Mouse (Mus musculus) layer of hippocampus, adult 2 months (tissue): ENCODE results near the gene Podxl. TPM values are rescaled to one million over a fixed set of nuclear protein-coding genes. Genes with fewer than 3 reads are reported as not detected.

Experiments
- DNase-seq, 2 experiments: peaks; one replicate each; pipeline ENCODE4 v3.0.0; 2022; ENCODE audit warnings: low spot score in 2 of 2
- H3K27ac ChIP-seq: fragments of 200-600 bp; 2 replicates; pipeline ENCODE4 v1.8.1; 2022
- H3K4me3 ChIP-seq: fragments of 200-600 bp; 2 replicates; pipeline ENCODE4 v1.8.1; 2022; ENCODE audit warnings: mild to moderate bottlenecking
- CTCF ChIP-seq: fragments of 200-600 bp; conservative IDR thresholded peaks from 2 replicates; pipeline ENCODE4 v1.8.1; 2022; ENCODE audit warnings: antibody characterized with exemption, mild to moderate bottlenecking, moderate library complexity
- long read RNA-seq, 2 experiments: library from polyadenylated mRNA; stranded (forward); transcript quantifications; one replicate each; pipeline ENCODE4 v2.0.0; 2021; ENCODE audit warnings: borderline mapping rate in 2 of 2
- total RNA-seq, 2 experiments: library from RNA; stranded (reverse); gene quantifications; 2 replicates each; pipeline ENCODE4 v1.2.3; 2021

Podxl gene
- total RNA-seq = 10 to 100 TPM; 16.8 to 18.9 TPM
- long read RNA-seq, experiment 1, full-length matches to known transcripts = 3 of 8 reads
- long read RNA-seq, experiment 1, partial matches to known transcripts = 0 of 8 reads
- long read RNA-seq, experiment 1, other reads (novel, unspliced or antisense) = 5 of 8 reads
- long read RNA-seq, experiment 2, full-length matches to known transcripts = 3 of 7 reads
- long read RNA-seq, experiment 2, partial matches to known transcripts = 2 of 7 reads
- long read RNA-seq, experiment 2, other reads (novel, unspliced or antisense) = 2 of 7 reads

GRCm38 (mm10) chr6:31563235-31564181 lies at the start of gene Podxl:
Gene Podxl (minus strand): TSS chr6:31563981.
- Histone ChIP-seq H3K27ac (peak within 1 kb of the TSS; percentile 83), H3K4me3 (peak within 1 kb of the TSS; percentile 66)
- TF ChIP-seq CTCF = no peak
- DNase-seq = peak; percentile 32 to 58

GRCm38 (mm10) chr6:31612560-31613270 lies 48.9 kb upstream of the Podxl start:
- DNase-seq = no peak

GRCm38 (mm10) chr6:31606429-31606828 lies 42.6 kb upstream of the Podxl start:
- Histone ChIP-seq H3K4me3 (no peak overlapping the region), H3K27ac (no peak overlapping the region)
- TF ChIP-seq CTCF = no peak
- DNase-seq = no peak

More at GRCm38 (mm10) chr6:31612560-31613270, 48.9 kb upstream of the Podxl start:
- no peak overlapping the region for H3K4me3 ChIP-seq
- TF ChIP-seq CTCF = no peak
- H3K27ac ChIP-seq = no peak overlapping the region

GRCm38 (mm10) chr6:31604629-31605265 lies 41.0 kb upstream of the Podxl start:
- DNase-seq = peak in 1 of 2 experiments; percentile 9

GRCm38 (mm10) chr6:31602489-31602888 lies 38.7 kb upstream of the Podxl start:
- DNase-seq = no peak
- Histone ChIP-seq H3K4me3 (no peak overlapping the region), H3K27ac (no peak overlapping the region)
- no peak for TF ChIP-seq CTCF

More at GRCm38 (mm10) chr6:31604629-31605265, 41.0 kb upstream of the Podxl start:
- Histone ChIP-seq H3K27ac (no peak overlapping the region), H3K4me3 (no peak overlapping the region)
- no peak for TF ChIP-seq CTCF

- TF ChIP-seq CTCF = no peak
- Histone ChIP-seq H3K4me3 (no peak overlapping the region), H3K27ac (no peak overlapping the region)
- DNase-seq = no peak
Observed at GRCm38 (mm10) chr6:31601131-31601530, 37.4 kb upstream of the Podxl start.

- Histone ChIP-seq H3K27ac (no peak overlapping the region), H3K4me3 (no peak overlapping the region)
- TF ChIP-seq CTCF = no peak
- no peak for DNase-seq
Observed at GRCm38 (mm10) chr6:31599863-31600262, 36.1 kb upstream of the Podxl start.

GRCm38 (mm10) chr6:31598349-31598911 lies 34.6 kb upstream of the Podxl start:
- Histone ChIP-seq H3K4me3 (no peak overlapping the region), H3K27ac (no peak overlapping the region)
- TF ChIP-seq CTCF = no peak
- no peak for DNase-seq

- Histone ChIP-seq H3K27ac (peak overlapping the region; percentile 71), H3K4me3 (no peak overlapping the region)
- no peak for DNase-seq
- no peak for TF ChIP-seq CTCF
Observed at GRCm38 (mm10) chr6:31597136-31597460, 33.3 kb upstream of the Podxl start.

- H3K4me3 ChIP-seq = no peak overlapping the region
- DNase-seq = peak; percentile 52 to 60
- TF ChIP-seq CTCF = no peak
- peak overlapping the region; percentile 71 for H3K27ac ChIP-seq
Observed at GRCm38 (mm10) chr6:31596346-31597135, 32.8 kb upstream of the Podxl start.

- no peak for TF ChIP-seq CTCF
- no peak for DNase-seq
- Histone ChIP-seq H3K4me3 (no peak overlapping the region), H3K27ac (peak overlapping the region; percentile 28; the same call in 1 of the 2 replicates)
Observed at GRCm38 (mm10) chr6:31592579-31593238, 28.9 kb upstream of the Podxl start.
